Comparison of ENCODE assay signal across 10 mouse cellular contexts in genomic region chr1:127270273-127271020, GRCm38 (mm10).
DNase-seq lines count a peak whose midpoint lies in the region; ATAC-seq lines count a peak whose summit lies in the region.
"Had no signal": no experiment of that assay in that cellular context is flagged by ENCODE, and none has a peak within 500 bp of the region (broad histone marks: within the 10 kb centered on the region; RNA-seq: fewer than 3 reads in every experiment).

No protein-coding gene starts in this region.

- no peak overlapping the region for H3K4me3 ChIP-seq in heart, embryonic 16.5 days (ENCODE audit: low read length)
- no peak overlapping the region for H3K4me3 ChIP-seq in heart, embryonic 10.5 days
- no peak overlapping the region for H3K4me3 ChIP-seq in midbrain, embryonic 16.5 days (ENCODE audit: low read depth, low read length)
- no peak overlapping the region for H3K4me3 ChIP-seq in midbrain, embryonic 11.5 days (ENCODE audit: low read depth, low read length)
- no peak overlapping the region for H3K4me3 ChIP-seq in liver, embryonic 16.5 days (ENCODE audit: low read depth, low read length)
- H3K4me3 ChIP-seq: midbrain, embryonic 12.5 days had no signal

- ATAC-seq in heart, embryonic 16.5 days (replicated peaks; ENCODE audit: extremely low read depth, insufficient read depth, low FRiP score): no peak
- no peak for ATAC-seq in midbrain, embryonic 16.5 days
- ATAC-seq in midbrain, embryonic 11.5 days (ENCODE audit: low FRiP score): no peak
- peak; percentile 51 for ATAC-seq in liver, embryonic 16.5 days (ENCODE audit: low read depth)
- no peak for ATAC-seq in erythroid progenitor cell, adult 5-6 weeks (replicated peaks; ENCODE audit: low FRiP score, poor library complexity, severe bottlenecking)

- WGBS in heart, embryonic 16.5 days: 69% methylated on average over 13 of the region's 13 CpGs
- 86% methylated on average over 13 of the region's 13 CpGs for WGBS in heart, embryonic 10.5 days
- 72% methylated on average over 13 of the region's 13 CpGs for WGBS in midbrain, embryonic 16.5 days
- WGBS in midbrain, embryonic 11.5 days: 92% methylated on average over 13 of the region's 13 CpGs
- WGBS in liver, embryonic 16.5 days (ENCODE audit: insufficient replicate concordance): 73% methylated on average over 13 of the region's 13 CpGs

- DNase-seq in heart, embryonic 10.5 days (ENCODE audit: low spot score): no peak
- DNase-seq in midbrain, embryonic 11.5 days (ENCODE audit: low spot score, missing footprints): no peak
- DNase-seq in thymus, postnatal 14 days: peak; percentile 33
- no peak for DNase-seq in urinary bladder, postnatal 14 days (ENCODE audit: low spot score)

- no peaks in the 10 kb centered on the region for H3K27me3 ChIP-seq in heart, embryonic 16.5 days (ENCODE audit: control insufficient read depth, insufficient read depth, low read length)
- H3K27me3 ChIP-seq in heart, embryonic 10.5 days (ENCODE audit: insufficient read depth, poor library complexity, severe bottlenecking): no peaks in the 10 kb centered on the region
- H3K27me3 ChIP-seq in midbrain, embryonic 16.5 days (ENCODE audit: control insufficient read depth, insufficient read depth, low read depth, low read length): no peaks in the 10 kb centered on the region
- no peaks in the 10 kb centered on the region for H3K27me3 ChIP-seq in midbrain, embryonic 11.5 days (ENCODE audit: control insufficient read depth, insufficient read depth, low read length)
- H3K27me3 ChIP-seq in liver, embryonic 16.5 days (ENCODE audit: control insufficient read depth, insufficient read depth, low read depth, low read length): no peaks in the 10 kb centered on the region
- H3K27me3 ChIP-seq: midbrain, embryonic 12.5 days had no signal

- H3K4me1 ChIP-seq in heart, embryonic 16.5 days (ENCODE audit: control insufficient read depth, insufficient read depth, low read length): peaks cover 20% of the 10 kb centered on the region
- peaks cover 15% of the 10 kb centered on the region for H3K4me1 ChIP-seq in heart, embryonic 10.5 days
- peaks cover 6% of the 10 kb centered on the region for H3K4me1 ChIP-seq in midbrain, embryonic 16.5 days (ENCODE audit: control insufficient read depth, insufficient read depth, low read length)
- H3K4me1 ChIP-seq in midbrain, embryonic 11.5 days (ENCODE audit: control insufficient read depth, insufficient read depth, low read length): no peaks in the 10 kb centered on the region
- H3K4me1 ChIP-seq in liver, embryonic 16.5 days (ENCODE audit: control insufficient read depth, low read depth, low read length): no peaks in the 10 kb centered on the region
- H3K4me1 ChIP-seq: midbrain, embryonic 12.5 days had no signal

- no peak overlapping the region for H3K9ac ChIP-seq in heart, embryonic 16.5 days (ENCODE audit: low read length)
- H3K9ac ChIP-seq in midbrain, embryonic 16.5 days (ENCODE audit: low read depth, low read length): no peak overlapping the region
- no peak overlapping the region for H3K9ac ChIP-seq in midbrain, embryonic 11.5 days (ENCODE audit: low read length)
- no peak overlapping the region for H3K9ac ChIP-seq in liver, embryonic 16.5 days (ENCODE audit: low read depth, low read length)
- H3K9ac ChIP-seq: hindbrain, embryonic 14.5 days; midbrain, embryonic 12.5 days had no signal

- no peaks in the 10 kb centered on the region for H3K9me3 ChIP-seq in heart, embryonic 16.5 days (replicated peaks; ENCODE audit: control insufficient read depth, low read length)
- no peaks in the 10 kb centered on the region for H3K9me3 ChIP-seq in heart, embryonic 10.5 days
- H3K9me3 ChIP-seq in midbrain, embryonic 16.5 days (replicated peaks; ENCODE audit: control insufficient read depth, low read length, poor library complexity, severe bottlenecking): no peaks in the 10 kb centered on the region
- no peaks in the 10 kb centered on the region for H3K9me3 ChIP-seq in midbrain, embryonic 11.5 days (ENCODE audit: control insufficient read depth, low read length)
- H3K9me3 ChIP-seq in liver, embryonic 16.5 days (replicated peaks; ENCODE audit: control insufficient read depth, low read length): no peaks in the 10 kb centered on the region
- H3K9me3 ChIP-seq: midbrain, embryonic 12.5 days had no signal

- peaks cover 2% of the 10 kb centered on the region; the same call in 1 of the 2 replicates for H3K36me3 ChIP-seq in heart, embryonic 16.5 days (ENCODE audit: control insufficient read depth, insufficient read depth)
- H3K36me3 ChIP-seq in heart, embryonic 10.5 days: no peaks in the 10 kb centered on the region
- no peaks in the 10 kb centered on the region for H3K36me3 ChIP-seq in midbrain, embryonic 16.5 days (ENCODE audit: control insufficient read depth, insufficient read depth, low read length)
- no peaks in the 10 kb centered on the region for H3K36me3 ChIP-seq in midbrain, embryonic 11.5 days (ENCODE audit: control insufficient read depth, insufficient read depth, low read length)
- H3K36me3 ChIP-seq in liver, embryonic 16.5 days (ENCODE audit: control insufficient read depth, insufficient read depth): no peaks in the 10 kb centered on the region
- H3K36me3 ChIP-seq: midbrain, embryonic 12.5 days had no signal

- peak overlapping the region; percentile 16; the same call in 1 of the 2 replicates for H3K27ac ChIP-seq in heart, embryonic 16.5 days (ENCODE audit: low read length)
- H3K27ac ChIP-seq in heart, embryonic 10.5 days: no peak overlapping the region
- H3K27ac ChIP-seq in midbrain, embryonic 16.5 days (ENCODE audit: low read length): peak overlapping the region; percentile 36; the same call in 1 of the 2 replicates
- H3K27ac ChIP-seq in midbrain, embryonic 11.5 days (ENCODE audit: low read depth, low read length): no peak overlapping the region
- H3K27ac ChIP-seq in liver, embryonic 16.5 days (ENCODE audit: low read length): no peak overlapping the region
- H3K27ac ChIP-seq: hindbrain, embryonic 14.5 days; midbrain, embryonic 12.5 days had no signal

- H3K4me2 ChIP-seq in heart, embryonic 16.5 days (ENCODE audit: low read depth, low read length): no peak overlapping the region
- no peak overlapping the region for H3K4me2 ChIP-seq in midbrain, embryonic 16.5 days (ENCODE audit: low read length)
- H3K4me2 ChIP-seq in midbrain, embryonic 11.5 days: no peak overlapping the region
- H3K4me2 ChIP-seq in liver, embryonic 16.5 days (ENCODE audit: low read depth, low read length): no peak overlapping the region
- H3K4me2 ChIP-seq: hindbrain, embryonic 14.5 days; midbrain, embryonic 12.5 days had no signal

Comparison
In these comparisons a context has a peak if more than half of its experiments do, and no peak if none do; other contexts are left out.
1. H3K27ac ChIP-seq: peak in heart, embryonic 16.5 days (single experiment) and midbrain, embryonic 16.5 days (single experiment); none in heart, embryonic 10.5 days (single experiment), midbrain, embryonic 11.5 days (single experiment) and liver, embryonic 16.5 days (single experiment).